Mouse (Mus musculus) left cerebral cortex, postnatal 4 days (tissue): Measurements from ENCODE around the gene Zmiz1. TPM values are rescaled to one million over a fixed set of nuclear protein-coding genes. Genes with fewer than 3 reads are reported as not detected.
A peak's percentile ranks its signal among the peaks of the same experiment; 100 is the strongest.

ENCODE experiments used
- DNase-seq: peaks from one replicate; pipeline ENCODE4 v3.0.0-alpha.2; 2022
- intact Hi-C: fragments of 180-260 bp; cut with DNase I; formaldehyde crosslinking; loops from one replicate; pipeline ENCODE4 v1.15.1; 2025
- total RNA-seq, 2 experiments: library from RNA; stranded (reverse); gene quantifications; 2 replicates each; pipeline ENCODE4 v1.2.3; 2021

The Zmiz1 gene
- total RNA-seq, 2 experiments from 2014 or later: 149 to 152 TPM

GRCm38 (mm10) chr14:25553382-25553781 lies 94.4 kb downstream of the Zmiz1 start:
- intact Hi-C loops: no loop called here
- DNase-seq: peak; percentile 57

GRCm38 (mm10) chr14:25554781-25555180 lies 95.8 kb downstream of the Zmiz1 start:
- no peak for DNase-seq
- intact Hi-C loops: no loop called here

- DNase-seq: peak; percentile 53
- intact Hi-C loops: no loop called here
Observed at GRCm38 (mm10) chr14:25555291-25555781, 96.4 kb downstream of the Zmiz1 start.

GRCm38 (mm10) chr14:25555848-25556247 lies 96.9 kb downstream of the Zmiz1 start:
- intact Hi-C loops: no loop called here
- no peak for DNase-seq

- intact Hi-C loops: no loop called here
- no peak for DNase-seq
Observed at GRCm38 (mm10) chr14:25557014-25557413, 98.0 kb downstream of the Zmiz1 start.

- DNase-seq: no peak
- intact Hi-C loops: no loop called here
Observed at GRCm38 (mm10) chr14:25558479-25558878, 99.5 kb downstream of the Zmiz1 start.

GRCm38 (mm10) chr14:25559907-25560306 lies 100.9 kb downstream of the Zmiz1 start:
- intact Hi-C loops: loop anchor here (5.0 to 10.0 kb wide), 2 partner anchors 103 to 445 kb away; partner anchors contain the start of gene Zmiz1
- DNase-seq: no peak

- intact Hi-C loops: loop anchor here (5.0 to 10.0 kb wide), 2 partner anchors 104 to 446 kb away; partner anchors contain the start of gene Zmiz1
- no peak for DNase-seq
Observed at GRCm38 (mm10) chr14:25560841-25561240, 101.9 kb downstream of the Zmiz1 start.

- intact Hi-C loops: loop anchor here (5.0 to 10.0 kb wide), 2 partner anchors 104 to 447 kb away; partner anchors contain the start of gene Zmiz1
- no peak for DNase-seq
Observed at GRCm38 (mm10) chr14:25561716-25562115, 102.7 kb downstream of the Zmiz1 start.

GRCm38 (mm10) chr14:25562447-25562846 lies 103.5 kb downstream of the Zmiz1 start:
- intact Hi-C loops: loop anchor here (5.0 to 10.0 kb wide), 2 partner anchors 105 to 448 kb away; partner anchors contain the start of gene Zmiz1
- DNase-seq: no peak

- DNase-seq: peak; percentile 73
- intact Hi-C loops: loop anchor here (5.0 to 10.0 kb wide), 2 partner anchors 106 to 448 kb away; partner anchors contain the start of gene Zmiz1
Observed at GRCm38 (mm10) chr14:25562909-25563308, 103.9 kb downstream of the Zmiz1 start.

GRCm38 (mm10) chr14:25564577-25564976 lies 105.6 kb downstream of the Zmiz1 start:
- DNase-seq: no peak
- intact Hi-C loops: loop anchor here (2.0 to 10.0 kb wide), 3 partner anchors 107 to 1064 kb away; partner anchors contain the start of gene Zmiz1

GRCm38 (mm10) chr14:25565344-25566088 lies 106.5 kb downstream of the Zmiz1 start:
- intact Hi-C loops: loop anchor here (2.0 to 10.0 kb wide), 2 partner anchors 451 to 1065 kb away; no protein-coding TSS in a partner anchor
- DNase-seq: peak; percentile 90

- peak; percentile 70 for DNase-seq
- intact Hi-C loops: loop anchor here (10.0 kb wide), 1 partner anchor 452 kb away; no protein-coding TSS in a partner anchor
Observed at GRCm38 (mm10) chr14:25567245-25567644, 108.3 kb downstream of the Zmiz1 start.

- DNase-seq: no peak
- intact Hi-C loops: loop anchor here (10.0 kb wide), 1 partner anchor 453 kb away; no protein-coding TSS in a partner anchor
Observed at GRCm38 (mm10) chr14:25567837-25568236, 108.9 kb downstream of the Zmiz1 start.

GRCm38 (mm10) chr14:25574047-25574870 lies 115.3 kb downstream of the Zmiz1 start:
- DNase-seq: no peak
- intact Hi-C loops: no loop called here

GRCm38 (mm10) chr14:25576642-25577041 lies 117.7 kb downstream of the Zmiz1 start:
- no peak for DNase-seq
- intact Hi-C loops: no loop called here

- peak; percentile 51 for DNase-seq
- intact Hi-C loops: no loop called here
Observed at GRCm38 (mm10) chr14:25577431-25577830, 118.4 kb downstream of the Zmiz1 start.

GRCm38 (mm10) chr14:25579597-25579996 lies 120.6 kb downstream of the Zmiz1 start:
- DNase-seq: no peak
- intact Hi-C loops: no loop called here

GRCm38 (mm10) chr14:25580397-25580796 lies 121.4 kb downstream of the Zmiz1 start:
- DNase-seq: no peak
- intact Hi-C loops: no loop called here

- intact Hi-C loops: no loop called here
- no peak for DNase-seq
Observed at GRCm38 (mm10) chr14:25582603-25583002, 123.6 kb downstream of the Zmiz1 start.
